Mouse (Mus musculus) small intestine, adult 2 months (tissue): Measurements from ENCODE around the gene Ak4. TPM values are rescaled to one million over a fixed set of nuclear protein-coding genes. Genes with fewer than 3 reads are reported as not detected.
"Not testable (repeated sequence)": the region's sequence is repeated elsewhere in the genome, so short reads cannot be mapped to it uniquely, and the experiment has no call there.

Source experiments
- H3K27ac ChIP-seq: fragments of 200-500 bp; 2 replicates; pipeline ENCODE4 v1.5.1; 2012; ENCODE audit warnings: low read depth, low read length, control low read depth, inconsistent platforms; ENCODE audit not compliant: insufficient read depth
- H3K27me3 ChIP-seq: fragments of 200-500 bp; 2 replicates; pipeline ENCODE4 v1.6.1; 2012; ENCODE audit warnings: mild to moderate bottlenecking, moderate library complexity, low read length, inconsistent platforms; ENCODE audit not compliant: control insufficient read depth, insufficient read depth
- H3K36me3 ChIP-seq: fragments of 200-500 bp; 2 replicates; pipeline ENCODE4 v1.6.1; 2012; ENCODE audit warnings: mild to moderate bottlenecking, low read length, control low read depth, inconsistent platforms; ENCODE audit not compliant: control insufficient read depth, insufficient read depth
- H3K4me1 ChIP-seq: fragments of 200-500 bp; 2 replicates; pipeline ENCODE4 v1.6.1; 2012; ENCODE audit warnings: low read length, inconsistent platforms, mixed read lengths; ENCODE audit not compliant: control insufficient read depth, insufficient read depth, insufficient read length
- H3K4me3 ChIP-seq: fragments of 200-500 bp; 2 replicates; pipeline ENCODE4 v1.5.1; 2012; ENCODE audit warnings: low read depth, mild to moderate bottlenecking, control low read depth, inconsistent platforms, low read length, moderate library complexity
- CTCF ChIP-seq: fragments of 200-500 bp; IDR thresholded peaks from 2 replicates; pipeline ENCODE4 v1.5.1; 2012; ENCODE audit warnings: low read depth, mild to moderate bottlenecking, control low read depth, inconsistent platforms, low read length, moderate library complexity, mixed read lengths; ENCODE audit not compliant: insufficient replicate concordance, insufficient read length; ENCODE audit errors: extremely low read depth
- POLR2A ChIP-seq: fragments of 200-500 bp; IDR thresholded peaks from 2 replicates; pipeline ENCODE4 v1.6.1; 2012; ENCODE audit warnings: low read depth, mild to moderate bottlenecking, control low read depth, inconsistent platforms, low read length, moderate library complexity
- WGBS: fragments of 180-500 bp; shearing (Covaris S2); methylation state at CpG from one replicate; pipeline ENCODE4 v1.1.7; 2018; 5-methylcytosine and 5-hydroxymethylcytosine counted together
- polyA plus RNA-seq: library from polyadenylated mRNA; depleted of rRNA; stranded (reverse); fragments of >200 nt; gene quantifications from 2 replicates; pipeline ENCODE4 v1.2.3, GENCODE M21; 2012

Gene Ak4
- polyA plus RNA-seq, 1 experiment = 0.20 TPM

DNA sequence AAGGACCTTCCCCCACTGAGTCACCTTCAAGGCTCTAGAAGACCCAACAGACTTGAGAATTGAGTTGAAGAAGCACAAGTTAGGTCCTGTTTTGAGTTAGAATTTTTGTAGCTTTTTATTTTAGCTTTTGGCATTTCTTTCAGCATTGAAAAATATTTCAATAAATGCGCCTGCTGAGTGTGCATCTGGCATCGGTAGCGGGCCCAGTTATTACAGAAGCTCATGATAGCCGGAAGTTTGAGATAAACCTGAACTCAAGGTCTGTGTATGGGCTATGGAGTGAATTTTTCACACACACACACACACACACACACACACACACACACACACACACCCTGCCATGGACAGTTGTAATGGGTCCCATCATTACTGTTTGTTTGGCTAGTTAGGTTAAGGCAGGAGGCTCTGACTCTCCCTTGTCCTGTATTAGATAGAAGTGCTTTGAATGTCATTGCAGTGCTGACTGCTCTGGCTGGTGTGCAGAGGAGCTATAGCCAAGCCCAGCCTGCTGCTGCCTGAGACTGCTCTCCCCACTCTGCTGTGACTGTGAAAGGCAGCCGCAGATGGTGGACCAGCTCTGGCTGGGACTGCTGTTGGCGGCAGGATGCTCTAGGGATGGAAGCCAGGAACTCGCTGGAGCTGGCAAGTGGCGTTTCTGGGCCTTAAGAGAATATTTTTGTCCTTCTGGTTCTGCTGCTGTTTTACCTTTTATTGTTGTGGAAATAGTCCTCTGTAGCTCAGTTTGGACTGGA is 17.9 kb downstream of the Ak4 start:
- peaks cover 5% of the 10 kb centered on the region; the same call in 1 of the 2 replicates for H3K4me1 ChIP-seq
- no peak overlapping the region for H3K4me3 ChIP-seq
- H3K36me3 ChIP-seq = no peaks in the 10 kb centered on the region
- no peak overlapping the region for H3K27ac ChIP-seq
- 80% methylated on average over 8 of the region's 8 CpGs for WGBS
- TF ChIP-seq POLR2A (no peak), CTCF (no peak)
- H3K27me3 ChIP-seq = no peaks in the 10 kb centered on the region; the same call in 1 of the 2 replicates

DNA sequence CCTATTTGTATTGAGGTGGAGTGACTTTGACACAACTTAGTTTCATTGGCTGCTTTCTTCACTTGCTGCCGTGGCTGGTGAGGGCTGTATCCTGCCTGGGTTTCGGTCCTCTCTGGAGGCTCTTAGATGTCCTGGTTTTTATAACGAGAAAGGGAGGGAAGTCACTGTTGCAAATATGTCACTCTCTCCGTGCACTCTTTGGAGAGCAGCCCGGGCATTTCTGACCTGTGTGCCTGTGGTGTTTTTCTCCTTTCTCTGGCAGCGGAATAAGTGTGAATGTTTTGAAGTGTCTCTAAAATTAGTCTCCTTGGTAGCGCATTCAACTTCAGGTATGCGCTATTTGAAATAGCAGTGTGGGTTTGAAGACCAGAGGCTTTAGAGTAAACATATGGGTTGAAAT is 19.2 kb downstream of the Ak4 start:
- no peak overlapping the region for H3K4me3 ChIP-seq
- H3K4me1 ChIP-seq = peaks cover 5% of the 10 kb centered on the region; the same call in 1 of the 2 replicates
- TF ChIP-seq POLR2A (no peak), CTCF (no peak)
- H3K36me3 ChIP-seq = no peaks in the 10 kb centered on the region
- WGBS = 77% methylated on average over 8 of the region's 8 CpGs
- H3K27me3 ChIP-seq = no peaks in the 10 kb centered on the region; the same call in 1 of the 2 replicates
- no peak overlapping the region for H3K27ac ChIP-seq

DNA sequence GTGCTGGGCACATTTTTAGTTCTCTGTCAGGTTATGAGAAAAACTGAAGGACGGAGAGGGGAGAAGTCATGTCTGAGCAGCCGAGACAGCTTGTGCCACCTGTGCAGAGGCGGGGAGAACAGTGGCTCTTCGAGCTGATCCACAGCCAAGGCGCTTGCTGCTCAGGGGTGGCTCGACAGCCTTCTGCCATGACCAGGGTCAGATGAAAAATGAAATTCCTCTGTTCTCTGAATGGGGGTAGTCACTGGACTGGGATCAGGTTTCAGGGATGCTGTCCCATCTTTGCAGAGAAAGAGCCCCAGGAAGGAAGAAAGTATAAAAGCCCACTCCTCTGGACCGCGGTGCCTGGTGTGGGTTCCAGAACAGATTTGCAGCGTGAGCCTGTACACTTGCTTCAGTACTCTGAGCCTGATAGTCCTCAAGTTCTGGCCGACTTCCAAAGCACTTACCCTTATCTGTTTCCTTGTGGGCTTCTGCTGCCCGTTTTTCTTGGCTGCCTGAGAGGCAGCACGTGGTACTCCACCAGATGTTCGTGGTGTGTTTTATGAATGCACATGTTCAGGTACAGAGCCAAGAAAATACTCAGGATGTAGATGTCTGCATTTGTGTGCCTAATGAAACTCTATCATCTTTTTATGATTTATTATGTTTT is 20.8 kb downstream of the Ak4 start:
- Histone ChIP-seq H3K4me3 (no peak overlapping the region), H3K27me3 (no peaks in the 10 kb centered on the region; the same call in 1 of the 2 replicates), H3K27ac (no peak overlapping the region), H3K4me1 (peaks cover 7% of the 10 kb centered on the region; the same call in 1 of the 2 replicates), H3K36me3 (no peaks in the 10 kb centered on the region)
- no peak for TF ChIP-seq CTCF
- no peak for TF ChIP-seq POLR2A
- 7% methylated on average over 13 of the region's 13 CpGs for WGBS

DNA sequence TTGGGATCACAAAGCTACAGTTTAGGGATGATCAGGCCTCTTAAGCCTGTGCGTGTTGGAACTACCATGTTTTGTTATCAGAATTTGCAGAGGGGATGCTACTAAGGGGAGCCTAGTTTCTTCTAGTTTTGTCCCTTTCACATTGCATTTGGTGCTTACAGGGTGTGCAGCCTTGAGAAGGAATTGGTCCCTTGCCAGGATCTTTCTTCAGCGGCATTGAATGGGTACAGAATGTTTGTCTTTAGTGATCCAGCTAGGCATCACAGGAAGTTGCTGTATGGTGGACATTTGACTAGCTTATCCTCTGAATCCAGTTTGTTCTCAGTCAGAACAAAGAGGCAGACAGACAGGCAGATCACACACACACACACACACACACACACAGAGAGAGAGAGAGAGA is 23.7 kb downstream of the Ak4 start:
- Histone ChIP-seq H3K4me1 (peaks cover 7% of the 10 kb centered on the region; the same call in 1 of the 2 replicates), H3K4me3 (no peak overlapping the region), H3K27me3 (no peaks in the 10 kb centered on the region), H3K36me3 (no peaks in the 10 kb centered on the region), H3K27ac (no peak overlapping the region)
- TF ChIP-seq POLR2A = no peak
- no peak for TF ChIP-seq CTCF
- 69% methylated on average over 2 of the region's 2 CpGs for WGBS

DNA sequence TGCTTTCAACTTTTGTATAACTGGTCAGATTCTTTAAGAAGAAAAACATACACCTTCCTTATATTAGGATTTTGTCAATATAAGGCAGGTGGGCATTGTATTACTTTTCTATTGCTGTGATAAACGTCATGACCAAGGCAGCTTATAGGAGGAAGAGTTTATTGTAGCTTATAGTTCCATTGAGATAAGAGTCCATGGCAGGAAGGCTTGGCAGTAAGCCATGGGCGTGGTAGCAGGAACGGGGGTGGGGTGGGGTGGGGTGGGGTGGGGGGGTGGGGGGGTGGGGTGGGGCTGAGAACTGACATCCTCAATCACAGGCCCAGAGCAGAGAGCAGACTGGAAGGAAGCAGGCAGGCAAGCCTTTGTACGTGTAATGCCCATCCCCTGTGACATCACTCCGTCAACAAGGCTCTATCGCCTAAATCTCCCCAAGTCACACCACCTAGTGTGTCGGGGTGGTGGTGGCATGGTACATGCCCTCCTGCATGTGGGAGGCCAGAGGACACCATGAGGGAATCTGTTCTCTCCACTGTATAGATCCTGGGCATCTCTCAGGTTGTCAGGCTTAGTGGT is 24.4 kb downstream of the Ak4 start:
- H3K4me1 ChIP-seq = peaks cover 7% of the 10 kb centered on the region; the same call in 1 of the 2 replicates
- H3K27ac ChIP-seq = no peak overlapping the region
- no peak for TF ChIP-seq CTCF
- TF ChIP-seq POLR2A = no peak
- no peaks in the 10 kb centered on the region for H3K36me3 ChIP-seq
- H3K4me3 ChIP-seq = no peak overlapping the region
- 38% methylated on average over 7 of the region's 7 CpGs for WGBS
- no peaks in the 10 kb centered on the region for H3K27me3 ChIP-seq

DNA sequence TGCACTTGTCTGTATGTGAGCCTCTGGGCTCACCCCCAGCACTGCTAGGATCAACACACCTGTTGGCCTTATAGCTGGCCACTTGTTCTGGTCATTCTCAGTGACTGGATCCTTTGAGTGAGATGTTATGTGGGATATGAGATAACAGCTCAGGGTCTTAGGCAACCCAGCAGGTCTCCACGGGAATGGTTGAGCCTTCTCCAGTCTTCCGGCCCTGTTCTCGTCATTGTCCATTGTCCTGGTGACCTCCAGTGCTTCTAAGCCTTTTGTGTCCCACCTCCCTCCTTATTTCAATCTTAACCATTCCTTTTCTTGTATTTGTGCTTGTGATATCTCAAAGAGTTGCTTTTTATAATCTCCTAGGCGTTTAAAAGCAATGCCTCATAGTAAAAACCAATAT is 26.6 kb downstream of the Ak4 start:
- 94% methylated on average over 4 of the region's 4 CpGs for WGBS
- peaks cover 5% of the 10 kb centered on the region; the same call in 1 of the 2 replicates for H3K4me1 ChIP-seq
- TF ChIP-seq POLR2A (no peak), CTCF (no peak)
- no peaks in the 10 kb centered on the region for H3K27me3 ChIP-seq
- no peaks in the 10 kb centered on the region for H3K36me3 ChIP-seq
- H3K27ac ChIP-seq = no peak overlapping the region
- no peak overlapping the region for H3K4me3 ChIP-seq

DNA sequence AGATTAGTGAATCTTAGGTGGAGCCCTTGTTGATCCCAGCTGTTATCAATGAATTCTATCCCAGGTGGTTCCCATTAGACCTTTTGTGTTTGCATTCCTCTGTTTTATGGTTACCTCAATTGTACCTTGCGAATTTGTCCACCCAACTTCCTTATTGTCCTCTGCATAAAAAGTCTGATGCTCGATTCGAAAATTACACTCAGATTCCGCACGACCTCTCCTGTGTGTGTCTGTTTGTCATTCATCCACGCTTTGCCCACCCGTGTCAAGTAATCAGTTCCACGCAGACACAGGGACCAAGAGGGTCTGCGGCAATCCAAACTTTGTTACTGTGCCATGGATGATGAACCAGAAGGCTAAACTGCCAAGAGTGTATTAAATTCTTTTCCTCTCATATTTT is 27.5 kb downstream of the Ak4 start:
- WGBS = 72% methylated on average over 9 of the region's 9 CpGs
- not testable (repeated sequence) for H3K27me3 ChIP-seq, H3K27ac ChIP-seq, H3K36me3 ChIP-seq, H3K4me1 ChIP-seq, H3K4me3 ChIP-seq
